Mouse (Mus musculus) embryonic fibroblast, embryonic 13.5 days (primary cell): ENCODE data around the gene Ccl11. TPM values are rescaled to one million over a fixed set of nuclear protein-coding genes. Genes with fewer than 3 reads are reported as not detected.
A peak's percentile ranks its signal among the peaks of the same experiment; 100 is the strongest.

Source experiments
- H3K27ac ChIP-seq: 2 replicates; pipeline ENCODE4 v1.5.1; 2012; ENCODE audit warnings: low read length, control low read depth, inconsistent platforms; ENCODE audit not compliant: insufficient read depth
- H3K4me1 ChIP-seq: 2 replicates; pipeline ENCODE4 v1.6.1; 2011; ENCODE audit warnings: low read length; ENCODE audit not compliant: control insufficient read depth, insufficient read depth
- H3K4me3 ChIP-seq: 2 replicates; pipeline ENCODE4 v1.5.1; 2011; ENCODE audit warnings: mild to moderate bottlenecking, control low read depth, low read length; ENCODE audit not compliant: insufficient read depth
- CTCF ChIP-seq: IDR thresholded peaks from 2 replicates; pipeline ENCODE4 v1.5.1; 2011; ENCODE audit warnings: mild to moderate bottlenecking, control low read depth, low read length, moderate library complexity, borderline replicate concordance; ENCODE audit not compliant: insufficient read depth
- POLR2A ChIP-seq: IDR thresholded peaks from 2 replicates; pipeline ENCODE4 v1.6.1; 2011; ENCODE audit warnings: low read depth, mild to moderate bottlenecking, control low read depth, low read length, moderate library complexity
- polyA plus RNA-seq: library from polyadenylated mRNA; stranded (reverse); fragments of >200 nt; gene quantifications from 2 replicates; pipeline ENCODE4 v1.2.4, GENCODE M21; 2011; ENCODE audit warnings: low read depth; ENCODE audit not compliant: missing spikeins, insufficient read length

Ccl11 gene
- polyA plus RNA-seq, 1 experiment = 2.6 TPM

- H3K27ac ChIP-seq = no peak overlapping the region
- TF ChIP-seq CTCF = no peak
- no peak for TF ChIP-seq POLR2A
- no peak overlapping the region for H3K4me3 ChIP-seq
- H3K4me1 ChIP-seq = peaks cover 15% of the 10 kb centered on the region
Observed at GRCm38 (mm10) chr11:82023769-82024168, 33.9 kb upstream of the Ccl11 start.

DNA sequence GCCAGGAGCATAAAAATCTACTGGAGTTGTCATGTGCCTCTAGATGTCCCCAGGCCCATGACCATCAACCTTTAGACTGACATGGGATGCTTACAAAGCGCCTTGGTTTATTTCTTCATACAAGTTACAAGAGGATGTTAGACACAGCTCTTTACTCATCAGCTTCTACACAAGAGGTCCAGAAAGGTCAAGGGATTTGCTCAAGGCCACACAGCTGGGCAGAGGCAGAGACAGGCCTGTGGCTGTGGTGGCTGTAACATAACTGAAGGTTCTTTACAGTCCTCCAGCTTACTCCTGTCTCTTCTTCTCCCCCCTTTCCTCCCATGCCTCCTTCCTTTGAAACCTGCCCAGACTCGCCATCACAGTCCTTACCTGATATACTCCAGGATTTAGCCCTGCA, 27.5 kb upstream of the Ccl11 start:
- Histone ChIP-seq H3K4me1 (peaks cover 18% of the 10 kb centered on the region), H3K27ac (no peak overlapping the region), H3K4me3 (no peak overlapping the region)
- TF ChIP-seq POLR2A (no peak), CTCF (no peak)

DNA sequence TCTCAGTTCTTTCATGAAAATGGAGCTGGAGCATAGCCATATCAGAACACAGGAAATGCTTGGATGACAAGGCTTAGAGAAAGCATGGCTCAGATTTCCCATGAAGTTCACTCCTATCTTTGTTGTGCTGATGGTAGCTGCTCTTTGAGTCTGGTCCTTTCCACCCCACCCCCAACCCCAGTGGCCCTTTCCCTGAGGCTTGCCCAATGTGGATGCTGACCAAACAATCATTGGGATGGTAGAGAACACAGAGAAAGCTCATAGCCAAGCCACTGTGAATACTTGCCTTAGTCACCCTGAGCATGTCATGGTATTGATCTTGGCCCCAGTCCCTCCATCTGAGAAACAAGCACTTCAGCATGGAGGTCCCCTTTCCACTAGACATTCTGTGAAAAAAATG, 25.5 kb upstream of the Ccl11 start:
- Histone ChIP-seq H3K4me1 (peaks cover 18% of the 10 kb centered on the region), H3K27ac (peak overlapping the region; percentile 91), H3K4me3 (no peak overlapping the region)
- TF ChIP-seq POLR2A = no peak
- TF ChIP-seq CTCF = no peak

DNA sequence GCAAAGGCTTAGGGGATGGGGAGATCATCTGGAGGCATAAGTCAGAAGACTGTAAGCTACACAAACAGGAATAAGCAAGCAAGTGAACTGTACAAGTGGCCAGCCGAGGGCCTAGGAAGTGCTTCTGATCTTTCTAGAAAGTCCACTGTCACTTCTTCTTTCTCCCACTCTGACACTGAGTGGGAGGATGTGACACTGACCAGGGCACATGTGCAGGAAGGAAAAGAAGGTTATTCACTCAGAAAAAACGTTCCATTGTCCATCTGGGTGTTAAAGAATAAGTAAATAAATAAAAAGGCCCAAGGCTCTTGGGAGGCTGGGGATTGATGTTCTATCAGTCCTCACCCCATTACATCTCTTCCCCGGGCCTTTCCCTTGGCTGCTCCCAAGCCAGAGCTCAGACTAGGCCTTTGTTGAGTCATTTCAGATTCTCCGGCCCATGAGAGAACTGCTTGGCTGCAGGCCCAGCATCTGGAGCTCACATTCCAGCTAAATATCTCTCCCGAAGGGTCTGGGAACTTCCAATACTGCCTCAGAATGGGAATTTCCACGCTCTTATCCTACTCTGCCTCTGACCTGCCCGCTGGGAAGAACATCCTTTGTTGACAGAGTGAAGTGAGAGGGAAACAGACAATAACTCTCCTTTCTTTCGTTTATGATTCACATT, 24.8 kb upstream of the Ccl11 start:
- H3K4me1 ChIP-seq = peaks cover 18% of the 10 kb centered on the region
- H3K27ac ChIP-seq = peak overlapping the region; percentile 98
- no peak overlapping the region for H3K4me3 ChIP-seq
- no peak for TF ChIP-seq POLR2A
- TF ChIP-seq CTCF = no peak

DNA sequence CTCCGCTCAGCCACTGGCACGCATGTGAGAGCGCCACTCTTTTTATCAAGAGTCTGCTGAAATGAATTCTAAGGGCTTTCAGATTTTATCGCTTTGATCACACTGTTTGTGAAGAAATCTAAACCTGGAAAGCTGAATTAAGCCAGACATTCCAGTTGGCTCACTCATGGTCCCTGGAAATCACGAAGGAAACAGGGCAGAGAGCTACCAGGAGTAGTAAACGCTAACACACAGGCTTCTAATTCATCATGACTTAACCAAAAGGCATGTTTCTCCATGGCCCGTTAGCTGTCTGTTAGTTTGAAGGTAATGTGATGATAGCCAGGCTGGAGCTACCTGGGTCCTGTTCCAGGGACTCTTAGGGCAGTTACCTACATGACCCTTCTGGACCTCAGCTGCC, 23.2 kb upstream of the Ccl11 start:
- Histone ChIP-seq H3K27ac (peak overlapping the region; percentile 98), H3K4me3 (no peak overlapping the region), H3K4me1 (peaks cover 22% of the 10 kb centered on the region)
- TF ChIP-seq POLR2A (no peak), CTCF (no peak)

DNA sequence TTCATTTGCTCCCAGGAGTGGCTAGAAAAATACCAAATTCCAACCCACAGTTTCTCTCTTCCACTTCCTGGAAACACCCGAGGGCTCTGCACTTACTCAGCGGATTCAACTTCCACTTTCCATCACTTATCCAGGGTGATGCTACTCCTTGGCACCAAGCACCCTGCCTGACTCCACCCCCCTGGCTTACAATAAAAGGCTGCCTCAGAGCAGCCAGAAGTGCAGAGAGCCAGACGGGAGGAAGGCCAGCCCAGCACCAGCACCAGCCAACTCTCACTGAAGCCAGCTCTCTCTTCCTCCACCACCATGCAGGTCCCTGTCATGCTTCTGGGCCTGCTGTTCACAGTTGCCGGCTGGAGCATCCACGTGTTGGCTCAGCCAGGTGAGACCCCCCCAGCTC, 22.3 kb upstream of the Ccl11 start, which contains the start of gene Ccl2:
TSS of gene Ccl2 (plus strand) at position 216 of the 400 bp plus-strand sequence.
- Histone ChIP-seq H3K4me1 (peaks cover 25% of the 10 kb centered on the region), H3K27ac (peak within 1 kb of the TSS; percentile 98), H3K4me3 (no peak within 1 kb of the TSS)
- peak; percentile 85 for TF ChIP-seq POLR2A
- TF ChIP-seq CTCF = no peak

DNA sequence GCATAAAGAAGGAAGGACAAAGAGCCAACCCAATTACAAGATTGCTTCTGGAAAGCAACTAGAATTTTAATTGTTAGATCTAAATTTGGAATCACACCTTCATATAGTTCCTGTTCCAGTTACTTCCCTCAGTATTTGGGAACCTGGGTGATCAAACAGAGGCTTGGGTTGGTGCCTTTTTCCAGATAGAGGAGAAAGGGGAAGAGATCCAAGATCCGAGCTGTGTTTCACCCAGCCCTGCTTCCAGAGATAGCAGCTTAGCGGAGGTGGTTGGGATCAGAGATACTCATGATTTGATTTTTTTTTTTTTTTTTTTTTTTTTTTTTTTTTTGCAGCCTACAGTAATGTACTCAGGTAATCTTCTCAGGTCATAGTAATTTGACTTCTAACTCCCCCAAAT, 21.8 kb upstream of the Ccl11 start:
- no peak overlapping the region for H3K4me3 ChIP-seq
- H3K4me1 ChIP-seq = peaks cover 25% of the 10 kb centered on the region
- peak overlapping the region; percentile 55 for H3K27ac ChIP-seq
- no peak for TF ChIP-seq CTCF
- no peak for TF ChIP-seq POLR2A

- TF ChIP-seq CTCF (no peak), POLR2A (0 out of 2 replicates have a peak, but pooled peaks have one; percentile 29)
- Histone ChIP-seq H3K4me1 (peaks cover 10% of the 10 kb centered on the region), H3K4me3 (no peak within 1 kb of the TSS), H3K27ac (peak within 1 kb of the TSS; percentile 72)
Observed at GRCm38 (mm10) chr11:82038535-82038934, 19.1 kb upstream of the Ccl11 start, which contains the start of gene Gm17268. TSS of gene Gm17268 (minus strand) at chr11:82038562.

- peak overlapping the region; percentile 72 for H3K27ac ChIP-seq
- peaks cover 10% of the 10 kb centered on the region for H3K4me1 ChIP-seq
- TF ChIP-seq CTCF = no peak
- no peak for TF ChIP-seq POLR2A
- no peak overlapping the region for H3K4me3 ChIP-seq
Observed at GRCm38 (mm10) chr11:82039132-82039660, 18.4 kb upstream of the Ccl11 start.

DNA sequence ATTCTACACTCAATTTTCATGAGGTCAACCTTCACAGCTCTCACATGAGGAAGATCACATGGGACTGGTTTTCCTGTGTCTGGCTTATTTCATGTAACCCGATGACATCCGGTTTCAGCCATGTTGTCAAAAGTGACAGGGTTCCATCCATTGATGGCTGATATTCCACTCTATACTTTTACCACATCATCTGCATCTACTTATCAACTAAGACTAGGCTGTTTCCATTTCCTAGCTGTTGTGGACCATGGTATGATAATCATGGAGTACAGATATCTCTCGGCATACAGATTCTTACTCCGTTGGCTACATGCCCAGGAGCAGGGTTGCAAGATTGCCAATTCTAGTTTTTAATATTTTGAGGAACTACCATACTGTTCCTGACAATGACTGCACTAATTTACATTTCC, 15.9 kb upstream of the Ccl11 start:
- Histone ChIP-seq H3K27ac (peak overlapping the region; percentile 37), H3K4me3 (no peak overlapping the region), H3K4me1 (peaks cover 13% of the 10 kb centered on the region)
- TF ChIP-seq POLR2A = no peak

DNA sequence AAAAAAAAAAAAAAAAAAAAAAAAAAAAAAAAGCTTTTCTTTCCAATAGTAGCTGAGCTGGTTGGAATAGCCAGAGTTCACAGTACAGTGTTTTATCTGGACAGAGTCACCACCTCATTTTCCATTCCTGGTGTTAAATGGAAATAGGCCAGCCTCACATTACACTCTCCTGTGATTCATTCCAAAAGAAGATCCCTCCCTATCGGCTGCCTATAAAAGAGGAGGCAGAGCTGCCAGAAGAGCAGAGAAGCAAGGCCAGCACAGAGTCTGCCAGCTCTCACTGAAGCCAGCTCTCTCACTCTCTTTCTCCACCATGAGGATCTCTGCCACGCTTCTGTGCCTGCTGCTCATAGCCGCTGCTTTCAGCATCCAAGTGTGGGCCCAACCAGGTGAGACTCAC, 12.2 kb upstream of the Ccl11 start, which contains the start of gene Ccl7:
TSS of gene Ccl7 (plus strand) at position 242 of the 400 bp plus-strand sequence.
- TF ChIP-seq POLR2A (peak; percentile 99), CTCF (no peak)

More for the DNA sequence above, 12.2 kb upstream of the Ccl11 start, which contains the start of gene Ccl7:
- Histone ChIP-seq H3K4me1 (peaks cover 13% of the 10 kb centered on the region), H3K27ac (peak within 1 kb of the TSS; percentile 88), H3K4me3 (peak within 1 kb of the TSS; percentile 35)
